Mouse (Mus musculus) heart, adult 2 months (tissue): Measurements from ENCODE around the gene Tnrc6b. TPM values are rescaled to one million over a fixed set of nuclear protein-coding genes. Genes with fewer than 3 reads are reported as not detected.

Source experiments
- DNase-seq, 2 experiments: peaks; one replicate each; pipeline ENCODE4 v3.0.0; 2021
- H3K27ac ChIP-seq: fragments of 200-600 bp; 2 replicates; pipeline ENCODE4 v1.8.1; 2022
- H3K27me3 ChIP-seq: fragments of 200-500 bp; 2 replicates; pipeline ENCODE4 v1.6.1; 2012; ENCODE audit warnings: mild to moderate bottlenecking, low read length, inconsistent platforms, mixed read lengths; ENCODE audit not compliant: control insufficient read depth, insufficient read depth
- H3K36me3 ChIP-seq: fragments of 200-500 bp; 2 replicates; pipeline ENCODE4 v1.6.1; 2012; ENCODE audit warnings: low read length, inconsistent platforms; ENCODE audit not compliant: control insufficient read depth, insufficient read depth
- H3K4me1 ChIP-seq: fragments of 200-500 bp; 2 replicates; pipeline ENCODE4 v1.6.1; 2011; ENCODE audit warnings: low read length; ENCODE audit not compliant: control insufficient read depth, insufficient read depth
- H3K4me3 ChIP-seq: fragments of 200-600 bp; 2 replicates; pipeline ENCODE4 v1.8.1; 2022
- H3K79me2 ChIP-seq: fragments of 200-500 bp; replicated peaks from 2 replicates; pipeline ENCODE4 v1.6.1; 2012; ENCODE audit warnings: mild to moderate bottlenecking, inconsistent platforms, low read length, moderate library complexity, mixed read lengths; ENCODE audit not compliant: control insufficient read depth, insufficient read depth
- H3K9ac ChIP-seq: fragments of 200-500 bp; 2 replicates; pipeline ENCODE4 v1.6.1; 2012; ENCODE audit warnings: low read depth, mild to moderate bottlenecking, control low read depth, inconsistent platforms, low read length, mixed read lengths
- CTCF ChIP-seq: fragments of 200-600 bp; IDR thresholded peaks from 2 replicates; pipeline ENCODE4 v1.8.1; 2022; ENCODE audit warnings: antibody characterized with exemption, mild to moderate bottlenecking, moderate library complexity
- EP300 ChIP-seq: fragments of 200-500 bp; IDR thresholded peaks from 2 replicates; pipeline ENCODE4 v1.6.1; 2011; ENCODE audit warnings: low read depth, low read length, control low read depth; ENCODE audit not compliant: insufficient read depth
- POLR2A ChIP-seq: fragments of 200-500 bp; IDR thresholded peaks from 2 replicates; pipeline ENCODE4 v1.6.1; 2011; ENCODE audit warnings: mild to moderate bottlenecking, low read depth, low read length, control low read depth; ENCODE audit not compliant: insufficient read depth
- WGBS: fragments of 180-500 bp; shearing (Covaris S2); methylation state at CpG from one replicate; pipeline ENCODE4 v1.1.7; 2018; 5-methylcytosine and 5-hydroxymethylcytosine counted together
- intact Hi-C: fragments of 180-260 bp; cut with DNase I; formaldehyde crosslinking; loops from one replicate; pipeline ENCODE4 v1.15.1; 2025
- polyA plus RNA-seq: library from polyadenylated mRNA; depleted of rRNA; stranded (reverse); fragments of >200 nt; gene quantifications from 2 replicates; pipeline ENCODE4 v1.2.3, GENCODE M21; 2012
- total RNA-seq, 2 experiments: library from RNA; stranded (reverse); gene quantifications; 2 replicates each; pipeline ENCODE4 v1.2.3; 2021

Gene Tnrc6b
- total and polyA plus RNA-seq, 3 experiments = 9.4 to 48.1 (median 43.7) TPM

- H3K79me2 ChIP-seq = no peaks in the 10 kb centered on the region; the same call in 1 of the 2 replicates
- peaks cover 6% of the 10 kb centered on the region for H3K4me1 ChIP-seq
- under 1% methylated on average over 17 of the region's 17 CpGs for WGBS
- TF ChIP-seq CTCF (peak; percentile 35), EP300 (peak; percentile 95), POLR2A (peak; percentile 98)
- peak overlapping the region; percentile 73; the same call in 1 of the 2 replicates for H3K9ac ChIP-seq
- peaks cover 11% of the 10 kb centered on the region for H3K36me3 ChIP-seq
- H3K27ac ChIP-seq = peak overlapping the region; percentile 88
- peak overlapping the region; percentile 76 for H3K4me3 ChIP-seq
- H3K27me3 ChIP-seq = no peaks in the 10 kb centered on the region
- DNase-seq = peak; percentile 79 to 90
- intact Hi-C loops = loop anchor here (1.0 to 10.0 kb wide), 5 partner anchors 39 to 534 kb away; partner anchors contain the start of genes Adsl, Rps19bp1 and Tnrc6b
Observed at GRCm38 (mm10) chr15:80798367-80799073, 87.4 kb downstream of the Tnrc6b start.

DNA sequence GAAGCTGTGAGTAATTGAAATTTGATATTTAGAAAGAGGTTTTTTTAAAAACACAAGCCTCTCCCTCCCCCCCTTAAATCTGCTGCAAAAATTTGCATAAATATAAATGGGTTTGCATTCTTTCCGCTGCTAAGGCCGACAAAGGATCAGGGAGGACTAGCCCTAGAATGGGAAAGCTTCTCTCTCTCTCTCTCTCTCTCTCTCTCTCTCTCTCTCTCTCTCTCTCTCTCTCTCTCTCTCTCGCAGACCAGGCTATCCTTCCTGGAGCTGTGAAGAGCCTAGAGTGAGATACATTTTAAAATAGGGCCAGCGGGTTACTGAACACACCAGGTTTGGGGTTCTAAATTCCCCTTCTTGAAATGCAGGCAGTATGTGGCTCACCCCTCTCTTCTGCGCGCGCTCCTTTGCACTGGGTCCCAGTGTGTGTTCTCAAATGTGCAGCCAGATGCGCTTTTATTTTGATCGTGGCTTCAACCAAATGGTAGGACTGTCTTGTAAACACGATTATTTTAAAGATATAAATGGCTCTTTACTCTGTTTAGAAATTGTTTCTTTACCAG is 88.0 kb downstream of the Tnrc6b start:
- TF ChIP-seq EP300 = no peak
- H3K4me1 ChIP-seq = peaks cover 6% of the 10 kb centered on the region
- peak overlapping the region; percentile 76 for H3K4me3 ChIP-seq
- H3K27ac ChIP-seq = peak overlapping the region; percentile 88
- peaks cover 11% of the 10 kb centered on the region for H3K36me3 ChIP-seq
- DNase-seq = peak; percentile 52 to 55
- H3K27me3 ChIP-seq = no peaks in the 10 kb centered on the region
- H3K79me2 ChIP-seq = no peaks in the 10 kb centered on the region; the same call in 1 of the 2 replicates
- intact Hi-C loops = loop anchor here (5.0 to 10.0 kb wide), 4 partner anchors 38 to 534 kb away; partner anchors contain the start of genes Adsl and Rps19bp1
- under 1% methylated on average over 10 of the region's 10 CpGs for WGBS
- H3K9ac ChIP-seq = peak overlapping the region; percentile 83

- intact Hi-C loops = loop anchor here (5.0 to 10.0 kb wide), 5 partner anchors 38 to 535 kb away; partner anchors contain the start of genes Adsl and Rps19bp1
- no peaks in the 10 kb centered on the region for H3K27me3 ChIP-seq
- DNase-seq = peak; percentile 43 to 49
- H3K4me1 ChIP-seq = peaks cover 9% of the 10 kb centered on the region
- under 1% methylated on average over 10 of the region's 10 CpGs for WGBS
- peaks cover 4% of the 10 kb centered on the region for H3K79me2 ChIP-seq
- H3K36me3 ChIP-seq = peaks cover 11% of the 10 kb centered on the region
- peak overlapping the region; percentile 58 for H3K9ac ChIP-seq
- peak overlapping the region; percentile 76 for H3K4me3 ChIP-seq
- no peak for TF ChIP-seq POLR2A
- no peak for TF ChIP-seq EP300
- TF ChIP-seq CTCF = no peak
- H3K27ac ChIP-seq = peak overlapping the region; percentile 88
Observed at GRCm38 (mm10) chr15:80799634-80800137, 88.6 kb downstream of the Tnrc6b start.

GRCm38 (mm10) chr15:80800201-80800600 is 89.1 kb downstream of the Tnrc6b start:
- Histone ChIP-seq H3K27me3 (no peaks in the 10 kb centered on the region), H3K4me1 (peaks cover 9% of the 10 kb centered on the region), H3K9ac (no peak overlapping the region), H3K79me2 (peaks cover 5% of the 10 kb centered on the region), H3K36me3 (peaks cover 11% of the 10 kb centered on the region), H3K4me3 (peak overlapping the region; percentile 76), H3K27ac (peak overlapping the region; percentile 88)
- WGBS = 23% methylated on average over 3 of the region's 3 CpGs
- intact Hi-C loops = loop anchor here (5.0 kb wide), 1 partner anchor 47 kb away; no protein-coding TSS in a partner anchor
- no peak for DNase-seq
- no peak for TF ChIP-seq CTCF
- no peak for TF ChIP-seq EP300
- TF ChIP-seq POLR2A = no peak

- H3K79me2 ChIP-seq = peaks cover 5% of the 10 kb centered on the region
- H3K27ac ChIP-seq = peak overlapping the region; percentile 88
- TF ChIP-seq CTCF (no peak), EP300 (no peak), POLR2A (no peak)
- H3K9ac ChIP-seq = peak overlapping the region; percentile 44
- H3K36me3 ChIP-seq = peaks cover 11% of the 10 kb centered on the region
- H3K4me3 ChIP-seq = no peak overlapping the region; the same call in 1 of the 2 replicates
- no peaks in the 10 kb centered on the region for H3K27me3 ChIP-seq
- intact Hi-C loops = loop anchor here (5.0 kb wide), 1 partner anchor 47 kb away; no protein-coding TSS in a partner anchor
- no peak for DNase-seq
- WGBS = 12% methylated on average over 4 of the region's 4 CpGs
- H3K4me1 ChIP-seq = peaks cover 9% of the 10 kb centered on the region
Observed at GRCm38 (mm10) chr15:80800765-80801164, 89.7 kb downstream of the Tnrc6b start.

- DNase-seq = no peak
- Histone ChIP-seq H3K4me3 (no peak overlapping the region), H3K4me1 (peaks cover 10% of the 10 kb centered on the region), H3K9ac (no peak overlapping the region), H3K27ac (no peak overlapping the region), H3K27me3 (no peaks in the 10 kb centered on the region), H3K79me2 (peaks cover 7% of the 10 kb centered on the region), H3K36me3 (peaks cover 15% of the 10 kb centered on the region)
- WGBS = 30% methylated on average over 1 of the region's 1 CpGs
- intact Hi-C loops = loop anchor here (5.0 kb wide), 1 partner anchor 46 kb away; no protein-coding TSS in a partner anchor
- TF ChIP-seq CTCF = no peak
- TF ChIP-seq POLR2A = no peak
- no peak for TF ChIP-seq EP300
Observed at GRCm38 (mm10) chr15:80801597-80801996, 90.5 kb downstream of the Tnrc6b start.
